Mouse (Mus musculus): ENCODE results near the gene Syn3. TPM values are rescaled to one million over a fixed set of nuclear protein-coding genes. Genes with fewer than 3 reads are reported as not detected.

Gene Syn3
- polyA plus RNA-seq, 1 experiment from 2014 or later: 8.5 TPM

Other genes with a start within 250 kb of the Syn3 start
- gene Timp3, start 198.5 kb downstream of the Syn3 start, polyA plus RNA-seq (2014; fragmentation: Nextera tagmentation; extraction: Ambion mirVana): 7.9 and 13.8 TPM in 2 replicates
- gene Hsp90b1, start 206.6 kb upstream of the Syn3 start, polyA plus RNA-seq (2014; fragmentation: Nextera tagmentation; extraction: Ambion mirVana): 248 and 269 TPM in 2 replicates
- gene Ttc41, start 206.9 kb upstream of the Syn3 start, polyA plus RNA-seq (2014; fragmentation: Nextera tagmentation; extraction: Ambion mirVana): 0.99 and 1.5 TPM in 2 replicates

Measured in forebrain, embryonic 14.5 days (tissue).